Mouse (Mus musculus) 416B (cell line): Measurements from ENCODE around the gene Hoxd13.

Source experiments
- DNase-seq: peaks from one replicate; pipeline ENCODE4 v3.0.0; 2011; ENCODE audit warnings: low read depth

Gene Hoxd13

GRCm38 (mm10) chr2:74694066-74694465 is 26.0 kb downstream of the Hoxd13 start:
- DNase-seq, result peak; percentile 12

- DNase-seq, result no peak
Observed at GRCm38 (mm10) chr2:74695383-74695782, 27.3 kb downstream of the Hoxd13 start.

- DNase-seq, result no peak
Observed at GRCm38 (mm10) chr2:74695813-74696430, 27.8 kb downstream of the Hoxd13 start.

- DNase-seq, result no peak
Observed at GRCm38 (mm10) chr2:74696442-74697335, 28.6 kb downstream of the Hoxd13 start.

GRCm38 (mm10) chr2:74697567-74698121 is 29.5 kb downstream of the Hoxd13 start, which contains the start of gene Hoxd9:
Gene Hoxd9 (plus strand): TSS chr2:74697727.
- DNase-seq, result no peak

- DNase-seq, result no peak
Observed at GRCm38 (mm10) chr2:74698201-74699052, 30.3 kb downstream of the Hoxd13 start.

- DNase-seq, result no peak
Observed at GRCm38 (mm10) chr2:74699053-74699430, 30.9 kb downstream of the Hoxd13 start.

GRCm38 (mm10) chr2:74699664-74700545 is 31.8 kb downstream of the Hoxd13 start:
- no peak for DNase-seq

GRCm38 (mm10) chr2:74700546-74701112 is 32.5 kb downstream of the Hoxd13 start:
- no peak for DNase-seq

GRCm38 (mm10) chr2:74701949-74702819 is 34.1 kb downstream of the Hoxd13 start:
- DNase-seq, result peak; percentile 47

GRCm38 (mm10) chr2:74702820-74703219 is 34.7 kb downstream of the Hoxd13 start:
- DNase-seq, result no peak

- DNase-seq, result no peak
Observed at GRCm38 (mm10) chr2:74703317-74703716, 35.2 kb downstream of the Hoxd13 start.

GRCm38 (mm10) chr2:74703720-74704392 is 35.7 kb downstream of the Hoxd13 start:
- no peak for DNase-seq

GRCm38 (mm10) chr2:74704393-74704998 is 36.4 kb downstream of the Hoxd13 start, which contains the start of gene Hoxd8:
Gene Hoxd8 (plus strand): TSS chr2:74704615.
- DNase-seq, result no peak

- DNase-seq, result no peak
Observed at GRCm38 (mm10) chr2:74704999-74705466, 36.9 kb downstream of the Hoxd13 start.

GRCm38 (mm10) chr2:74705467-74706089 is 37.5 kb downstream of the Hoxd13 start:
- DNase-seq, result no peak

- DNase-seq, result no peak
Observed at GRCm38 (mm10) chr2:74706393-74706960, 38.4 kb downstream of the Hoxd13 start.

- no peak for DNase-seq
Observed at GRCm38 (mm10) chr2:74707599-74707998, 39.5 kb downstream of the Hoxd13 start.
